Mouse (Mus musculus): Measurements from ENCODE around the gene Hs1bp3. TPM values are rescaled to one million over a fixed set of nuclear protein-coding genes. Genes with fewer than 3 reads are reported as not detected.

The Hs1bp3 gene
- polyA plus RNA-seq, 1 experiment from 2014 or later, result 8.9 TPM

DNA sequence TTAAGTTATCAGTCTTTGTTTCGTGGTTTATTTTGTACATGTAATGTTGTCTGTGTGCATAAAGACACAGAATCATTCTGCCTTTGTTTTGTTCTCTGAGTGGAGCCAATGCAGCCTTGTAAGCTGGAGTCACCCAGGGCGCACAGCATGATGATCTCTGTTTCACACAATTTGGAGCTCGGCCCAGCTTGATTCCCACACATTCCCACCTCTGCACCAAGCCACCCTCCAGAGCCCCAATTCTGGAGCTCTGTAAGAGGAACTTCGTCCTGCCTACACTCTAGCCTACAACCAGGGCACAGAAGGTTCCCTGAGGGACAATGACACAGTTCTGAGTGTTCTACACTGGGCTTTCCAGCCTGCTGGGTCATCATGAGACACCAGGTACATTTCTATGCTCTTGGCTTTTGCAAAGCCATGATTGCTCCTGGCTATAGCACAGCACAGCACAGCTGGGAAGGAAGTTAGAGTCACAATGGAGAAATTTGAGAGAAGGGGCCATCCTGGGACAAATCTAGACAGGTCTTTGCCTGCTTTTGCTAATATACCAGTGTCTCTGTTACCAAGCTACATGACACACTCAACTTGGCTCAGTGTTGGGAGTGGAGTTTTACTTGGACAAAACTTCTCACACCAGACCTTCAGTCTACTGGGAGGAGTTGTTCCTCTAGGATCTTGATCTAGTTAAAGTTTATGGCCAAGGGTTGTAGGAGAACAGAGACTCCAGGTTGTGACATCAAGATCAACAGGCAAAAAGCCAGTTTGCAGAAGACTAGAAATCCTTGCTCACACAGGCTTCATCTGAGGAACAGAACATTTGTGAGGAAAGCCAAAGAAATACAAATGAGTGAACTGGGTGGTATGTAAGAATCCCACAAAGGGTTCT lies 75.5 kb downstream of the Hs1bp3 start:
- H3K4me3 ChIP-seq (ENCODE audit: low read depth, low read length), result no peak overlapping the region
- H3K27me3 ChIP-seq (ENCODE audit: control insufficient read depth, insufficient read depth, low read depth, low read length), result no peaks in the 10 kb centered on the region
- 78% methylated on average over 4 of the region's 4 CpGs for WGBS
- H3K4me1 ChIP-seq (ENCODE audit: control insufficient read depth, insufficient read depth, low read length), result no peaks in the 10 kb centered on the region
- H3K9me3 ChIP-seq (replicated peaks; ENCODE audit: control insufficient read depth, low read length, poor library complexity, severe bottlenecking), result no peaks in the 10 kb centered on the region
- H3K36me3 ChIP-seq (ENCODE audit: control insufficient read depth, insufficient read depth, low read length), result no peaks in the 10 kb centered on the region
- H3K27ac ChIP-seq (ENCODE audit: low read length), result no peak overlapping the region
- no peak for ATAC-seq
- no peak overlapping the region for H3K9ac ChIP-seq (ENCODE audit: low read depth, low read length)
- no peak overlapping the region for H3K4me2 ChIP-seq (ENCODE audit: low read length)

DNA sequence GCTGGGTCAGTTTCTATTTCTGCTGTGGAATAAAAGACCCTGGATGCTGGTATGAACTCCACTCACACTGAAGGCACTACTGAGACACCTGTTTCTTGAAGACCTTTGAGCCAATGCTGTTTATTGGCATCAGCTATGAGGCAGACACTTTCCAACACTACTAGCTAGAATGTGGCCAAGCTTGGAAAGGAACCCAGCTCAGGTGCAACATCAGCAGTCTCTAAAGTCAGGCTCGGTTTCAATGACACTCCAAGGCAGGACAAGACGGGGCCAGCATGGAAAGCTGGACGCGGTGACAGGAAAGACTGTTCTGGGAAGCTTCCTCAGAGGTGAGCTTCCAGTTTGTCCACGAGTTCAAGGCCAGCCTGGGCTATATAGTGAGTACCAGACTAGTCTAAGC lies 80.0 kb downstream of the Hs1bp3 start:
- Histone ChIP-seq H3K36me3 (ENCODE audit: control insufficient read depth, insufficient read depth, low read length) (no peaks in the 10 kb centered on the region), H3K9me3 (replicated peaks; ENCODE audit: control insufficient read depth, low read length, poor library complexity, severe bottlenecking) (no peaks in the 10 kb centered on the region), H3K27ac (ENCODE audit: low read length) (no peak overlapping the region), H3K27me3 (ENCODE audit: control insufficient read depth, insufficient read depth, low read depth, low read length) (no peaks in the 10 kb centered on the region), H3K4me2 (ENCODE audit: low read length) (no peak overlapping the region), H3K4me3 (ENCODE audit: low read depth, low read length) (no peak overlapping the region), H3K4me1 (ENCODE audit: control insufficient read depth, insufficient read depth, low read length) (no peaks in the 10 kb centered on the region), H3K9ac (ENCODE audit: low read depth, low read length) (no peak overlapping the region)
- 88% methylated on average over 5 of the region's 5 CpGs for WGBS
- no peak for ATAC-seq

Other genes starting within 250 kb of the Hs1bp3 start
- 69.1 and 72.1 TPM in 2 replicates for gene Ldah, start 105.3 kb upstream of the Hs1bp3 start, polyA plus RNA-seq (2015; fragmentation: Nextera tagmentation; extraction: Ambion mirVana)
- gene Gdf7, start 11.5 kb upstream of the Hs1bp3 start, polyA plus RNA-seq (2015; fragmentation: Nextera tagmentation; extraction: Ambion mirVana), result 0.15 and 0.16 TPM in 2 replicates
- 75.7 and 80.0 TPM in 2 replicates for gene Rhob, start 186.6 kb downstream of the Hs1bp3 start, polyA plus RNA-seq (2015; fragmentation: Nextera tagmentation; extraction: Ambion mirVana)

Data from midbrain, embryonic 16.5 days (tissue).